Mouse (Mus musculus) CH12.LX (cell line): Measurements from ENCODE around the gene Coro2b.

Source experiments
- CTCF ChIP-seq, 2 experiments: IDR thresholded peaks in 1 of 2; conservative IDR thresholded peaks in 1 of 2; 2 replicates each; pipeline ENCODE4 v1.5.1; 2011 to 2012; ENCODE audit warnings: low read depth in 2 of 2, low read length in 2 of 2, improper control_type of control experiment in 1 of 2, inconsistent platforms in 1 of 2, mild to moderate bottlenecking in 1 of 2, moderate library complexity in 1 of 2
- MAZ ChIP-seq: IDR thresholded peaks from 2 replicates; pipeline ENCODE4 v1.6.1; 2012; ENCODE audit warnings: low read depth, mild to moderate bottlenecking, inconsistent platforms, low read length, improper control_type of control experiment, moderate library complexity
- TBP ChIP-seq: conservative IDR thresholded peaks from 2 replicates; pipeline ENCODE4 v1.6.1; 2011; ENCODE audit warnings: low read depth, low read length, improper control_type of control experiment
- USF1 ChIP-seq: IDR thresholded peaks from 2 replicates; pipeline ENCODE4 v1.6.1; 2014; ENCODE audit warnings: low read depth, mild to moderate bottlenecking, inconsistent platforms, low read length, improper control_type of control experiment
- ZNF384 ChIP-seq: IDR thresholded peaks from 2 replicates; pipeline ENCODE4 v1.6.1; 2012; ENCODE audit warnings: low read depth, low read length, improper control_type of control experiment, inconsistent platforms

GRCm38 (mm10) chr9:62389735-62390134 lies 147.1 kb downstream of the Coro2b start:
- TF ChIP-seq TBP (no peak), CTCF (conservative IDR thresholded peaks at IDR 0.05 in 1 of 2, IDR thresholded peaks at IDR 0.05 in 1 of 2; ENCODE audit: low read depth in 2 of 2, low read length in 2 of 2) (no peak), USF1 (no peak), MAZ (no peak), ZNF384 (no peak)
